Mouse (Mus musculus): Measurements from ENCODE around the gene Cdh11.

GRCm38 (mm10) chr8:102774594-102774993, 10.8 kb downstream of the Cdh11 start:
- TF ChIP-seq CTCF (IDR thresholded peaks at IDR 0.05; ENCODE audit: control insufficient read depth, insufficient read depth, insufficient replicate concordance, low read depth, low read length) (no peak), POLR2A (IDR thresholded peaks at IDR 0.05; ENCODE audit: control insufficient read depth, low read depth, low read length) (no peak)

Measured in testis, adult 2 months (tissue).